Comparison of ENCODE assay signal across 14 mouse cellular contexts in genomic region chr4:87819182-87819581, GRCm38 (mm10).
A peak's percentile ranks its signal among the peaks of the same experiment; 100 is the strongest.
DNase-seq lines count a peak whose midpoint lies in the region; ATAC-seq lines count a peak whose summit lies in the region.
"Had no signal": no experiment of that assay in that cellular context is flagged by ENCODE, and none has a peak within 500 bp of the region (broad histone marks: within the 10 kb centered on the region; RNA-seq: fewer than 3 reads in every experiment).

No protein-coding gene starts in this region.

- no peak overlapping the region for H3K9ac ChIP-seq in forebrain, embryonic 12.5 days
- H3K9ac ChIP-seq in forebrain, embryonic 11.5 days (ENCODE audit: low read length) = no peak overlapping the region
- no peak overlapping the region for H3K9ac ChIP-seq in neural tube, embryonic 14.5 days (replicated peaks; ENCODE audit: low read depth, low read length)
- H3K9ac ChIP-seq in forebrain, embryonic 16.5 days (replicated peaks; ENCODE audit: low read depth, low read length) = no peak overlapping the region
- H3K9ac ChIP-seq in midbrain, embryonic 16.5 days (ENCODE audit: low read depth, low read length) = no peak overlapping the region
- H3K9ac ChIP-seq: heart, embryonic 15.5 days had no signal

- no peaks in the 10 kb centered on the region for H3K27me3 ChIP-seq in forebrain, embryonic 12.5 days
- H3K27me3 ChIP-seq in forebrain, embryonic 11.5 days (ENCODE audit: control insufficient read depth, insufficient read depth, low read length) = no peaks in the 10 kb centered on the region
- no peaks in the 10 kb centered on the region for H3K27me3 ChIP-seq in neural tube, embryonic 14.5 days (ENCODE audit: control insufficient read depth, insufficient read depth, low read length)
- H3K27me3 ChIP-seq in forebrain, embryonic 16.5 days (replicated peaks; ENCODE audit: control insufficient read depth, insufficient read depth, low read length) = no peaks in the 10 kb centered on the region
- no peaks in the 10 kb centered on the region for H3K27me3 ChIP-seq in midbrain, embryonic 16.5 days (ENCODE audit: control insufficient read depth, insufficient read depth, low read depth, low read length)
- H3K27me3 ChIP-seq: heart, embryonic 15.5 days; megakaryocyte, embryonic 14.5 days had no signal

- H3K4me1 ChIP-seq in forebrain, embryonic 12.5 days = peaks cover 5% of the 10 kb centered on the region; the same call in 1 of the 2 replicates
- no peaks in the 10 kb centered on the region for H3K4me1 ChIP-seq in forebrain, embryonic 11.5 days (replicated peaks; ENCODE audit: control insufficient read depth, insufficient read depth, low read length)
- H3K4me1 ChIP-seq in neural tube, embryonic 14.5 days (ENCODE audit: control insufficient read depth, insufficient read depth, low read length) = 0 out of 2 replicates have a peak, but pooled peaks cover 4% of the 10 kb centered on the region
- H3K4me1 ChIP-seq in forebrain, embryonic 16.5 days (replicated peaks; ENCODE audit: control insufficient read depth, insufficient read depth, low read length) = peaks cover 21% of the 10 kb centered on the region
- peaks cover 16% of the 10 kb centered on the region for H3K4me1 ChIP-seq in midbrain, embryonic 16.5 days (ENCODE audit: control insufficient read depth, insufficient read depth, low read length)

- H3K27ac ChIP-seq in forebrain, embryonic 12.5 days = peak overlapping the region; percentile 54; the same call in 1 of the 2 replicates
- no peak overlapping the region for H3K27ac ChIP-seq in forebrain, embryonic 11.5 days (ENCODE audit: low read depth, low read length)
- no peak overlapping the region for H3K27ac ChIP-seq in neural tube, embryonic 14.5 days (ENCODE audit: low read depth, low read length)
- peak overlapping the region; percentile 20 for H3K27ac ChIP-seq in forebrain, embryonic 16.5 days (ENCODE audit: low read length)
- H3K27ac ChIP-seq in midbrain, embryonic 16.5 days (ENCODE audit: low read length) = no peak overlapping the region
- H3K27ac ChIP-seq: heart, embryonic 15.5 days had no signal

- DNase-seq in forebrain, embryonic 11.5 days (ENCODE audit: low spot score) = no peak
- DNase-seq in neural tube, embryonic 10.5 days (ENCODE audit: extremely low spot score, low spot score) = no peak
- DNase-seq in adrenal gland, adult 18-20 months (ENCODE audit: low spot score in 2 of 2) = no peak
- DNase-seq in gastrocnemius, adult 18-20 months (ENCODE audit: low spot score) = no peak
- DNase-seq: kidney, adult 8-10 months; lung, adult 2 months; thymus, postnatal 4 days had no signal

- no peak overlapping the region for H3K4me2 ChIP-seq in forebrain, embryonic 12.5 days
- H3K4me2 ChIP-seq in forebrain, embryonic 11.5 days (ENCODE audit: low read depth, low read length, severe bottlenecking) = no peak overlapping the region
- no peak overlapping the region for H3K4me2 ChIP-seq in neural tube, embryonic 14.5 days (ENCODE audit: low read depth, low read length)
- H3K4me2 ChIP-seq in forebrain, embryonic 16.5 days (ENCODE audit: low read length) = no peak overlapping the region
- no peak overlapping the region for H3K4me2 ChIP-seq in midbrain, embryonic 16.5 days (ENCODE audit: low read length)
- H3K4me2 ChIP-seq: heart, embryonic 15.5 days had no signal

- no peak overlapping the region for H3K4me3 ChIP-seq in forebrain, embryonic 12.5 days (replicated peaks)
- no peak overlapping the region for H3K4me3 ChIP-seq in forebrain, embryonic 11.5 days (ENCODE audit: low read depth, low read length)
- H3K4me3 ChIP-seq in neural tube, embryonic 14.5 days (ENCODE audit: low read depth, low read length) = no peak overlapping the region
- H3K4me3 ChIP-seq in forebrain, embryonic 16.5 days (replicated peaks; ENCODE audit: low read length) = no peak overlapping the region
- no peak overlapping the region for H3K4me3 ChIP-seq in midbrain, embryonic 16.5 days (ENCODE audit: low read depth, low read length)
- H3K4me3 ChIP-seq: heart, embryonic 15.5 days; megakaryocyte, embryonic 14.5 days had no signal

- H3K36me3 ChIP-seq in forebrain, embryonic 12.5 days (replicated peaks) = 0 out of 2 replicates have a peak, but pooled peaks cover 5% of the 10 kb centered on the region
- H3K36me3 ChIP-seq in forebrain, embryonic 11.5 days (ENCODE audit: control insufficient read depth, insufficient read depth, low read length) = no peaks in the 10 kb centered on the region
- no peaks in the 10 kb centered on the region for H3K36me3 ChIP-seq in neural tube, embryonic 14.5 days (ENCODE audit: control insufficient read depth, insufficient read depth, low read length)
- H3K36me3 ChIP-seq in forebrain, embryonic 16.5 days (ENCODE audit: control insufficient read depth, insufficient read depth) = no peaks in the 10 kb centered on the region
- no peaks in the 10 kb centered on the region for H3K36me3 ChIP-seq in midbrain, embryonic 16.5 days (ENCODE audit: control insufficient read depth, insufficient read depth, low read length)
- H3K36me3 ChIP-seq: heart, embryonic 15.5 days had no signal

- no peaks in the 10 kb centered on the region for H3K9me3 ChIP-seq in forebrain, embryonic 12.5 days
- H3K9me3 ChIP-seq in forebrain, embryonic 11.5 days (ENCODE audit: control insufficient read depth, low read length) = no peaks in the 10 kb centered on the region
- H3K9me3 ChIP-seq in neural tube, embryonic 14.5 days (ENCODE audit: control insufficient read depth, low read length) = no peaks in the 10 kb centered on the region
- H3K9me3 ChIP-seq in forebrain, embryonic 16.5 days (ENCODE audit: control insufficient read depth, low read length) = no peaks in the 10 kb centered on the region
- no peaks in the 10 kb centered on the region for H3K9me3 ChIP-seq in midbrain, embryonic 16.5 days (replicated peaks; ENCODE audit: control insufficient read depth, low read length, poor library complexity, severe bottlenecking)
- H3K9me3 ChIP-seq: G1E; heart, embryonic 15.5 days; megakaryocyte, embryonic 14.5 days had no signal

- 0 out of 2 replicates have a peak, but pooled peaks have one; percentile 20 for ATAC-seq in forebrain, embryonic 12.5 days (ENCODE audit: low FRiP score)
- ATAC-seq in forebrain, embryonic 11.5 days (replicated peaks; ENCODE audit: low FRiP score) = no peak
- 0 out of 2 replicates have a peak, but pooled peaks have one; percentile 24 for ATAC-seq in neural tube, embryonic 14.5 days (ENCODE audit: low read depth)
- peak; percentile 73 for ATAC-seq in forebrain, embryonic 16.5 days
- peak; percentile 80 for ATAC-seq in midbrain, embryonic 16.5 days

- 48% methylated on average over 9 of the region's 9 CpGs for WGBS in forebrain, embryonic 12.5 days
- WGBS in forebrain, embryonic 11.5 days = 73% methylated on average over 9 of the region's 9 CpGs
- 42% methylated on average over 9 of the region's 9 CpGs for WGBS in neural tube, embryonic 14.5 days
- 12% methylated on average over 9 of the region's 9 CpGs for WGBS in forebrain, embryonic 16.5 days
- WGBS in midbrain, embryonic 16.5 days = 14% methylated on average over 9 of the region's 9 CpGs

Comparison
In these comparisons a context has a peak if more than half of its experiments do, and no peak if none do; other contexts are left out.
1. H3K27ac ChIP-seq: peak in forebrain, embryonic 12.5 days (single experiment) and forebrain, embryonic 16.5 days (single experiment); none in forebrain, embryonic 11.5 days (single experiment), neural tube, embryonic 14.5 days (single experiment) and midbrain, embryonic 16.5 days (single experiment).